In the genomic region with DNA sequence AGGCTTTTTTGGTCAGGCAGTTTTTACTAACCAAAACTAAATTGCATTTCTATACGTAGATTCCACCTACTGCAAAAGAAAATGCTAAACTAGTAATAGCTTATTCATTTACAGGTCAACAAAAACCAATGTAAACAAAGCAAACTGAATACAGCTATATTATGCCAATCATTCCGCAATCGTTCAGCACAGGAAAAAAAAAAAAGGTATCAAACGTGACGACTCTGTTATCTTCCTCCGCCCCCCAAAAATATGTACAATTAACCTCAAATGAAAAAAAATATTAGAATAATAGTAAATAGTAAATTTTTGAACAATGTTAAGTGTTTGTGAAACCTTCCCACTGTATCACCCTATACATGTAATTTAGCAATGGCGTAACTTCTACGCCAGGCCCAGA, we compare ENCODE assay signal across 8 mouse cellular contexts. TPM values are rescaled to one million over a fixed set of nuclear protein-coding genes. Genes with fewer than 3 reads are reported as not detected.
A peak's percentile ranks its signal among the peaks of the same experiment; 100 is the strongest.
DNase-seq lines count a peak whose midpoint lies in the region; ATAC-seq and TF ChIP-seq lines count a peak whose summit lies in the region.

No protein-coding gene starts in this region.

- peak overlapping the region; percentile 94 for H3K4me2 ChIP-seq in heart, embryonic 16.5 days (ENCODE audit: low read depth, low read length)
- H3K4me2 ChIP-seq in hindbrain, embryonic 12.5 days (replicated peaks), result peak overlapping the region; percentile 72
- H3K4me2 ChIP-seq in midbrain, embryonic 12.5 days (replicated peaks), result peak overlapping the region; percentile 95

- WGBS in heart, embryonic 16.5 days, result 17% methylated on average over 8 of the region's 8 CpGs
- 18% methylated on average over 8 of the region's 8 CpGs for WGBS in hindbrain, embryonic 12.5 days
- WGBS in midbrain, embryonic 12.5 days, result 20% methylated on average over 8 of the region's 8 CpGs

- peaks cover 19% of the 10 kb centered on the region for H3K4me1 ChIP-seq in heart, embryonic 16.5 days (ENCODE audit: control insufficient read depth, insufficient read depth, low read length)
- H3K4me1 ChIP-seq in MEL (ENCODE audit: control insufficient read depth in 1 of 2, insufficient read depth in 2 of 2, low read length in 2 of 2), result peaks cover 17% of the 10 kb centered on the region in 2 experiments
- H3K4me1 ChIP-seq in hindbrain, embryonic 12.5 days, result peaks cover 30% of the 10 kb centered on the region
- peaks cover 32% of the 10 kb centered on the region for H3K4me1 ChIP-seq in midbrain, embryonic 12.5 days

- H3K27me3 ChIP-seq in heart, embryonic 16.5 days (ENCODE audit: control insufficient read depth, insufficient read depth, low read length), result no peaks in the 10 kb centered on the region
- H3K27me3 ChIP-seq in MEL (ENCODE audit: control insufficient read depth in 1 of 2, insufficient read depth in 2 of 2, low read length in 2 of 2), result no peaks in the 10 kb centered on the region
- no peaks in the 10 kb centered on the region for H3K27me3 ChIP-seq in hindbrain, embryonic 12.5 days
- H3K27me3 ChIP-seq in midbrain, embryonic 12.5 days, result no peaks in the 10 kb centered on the region

- no peak for TF ChIP-seq EP300 in MEL (IDR thresholded peaks at IDR 0.05; ENCODE audit: low read depth in 1 of 2, low read length in 2 of 2)

- no peak for ATAC-seq in heart, embryonic 16.5 days (replicated peaks; ENCODE audit: extremely low read depth, insufficient read depth, low FRiP score)
- ATAC-seq in hindbrain, embryonic 12.5 days (ENCODE audit: low FRiP score), result no peak
- ATAC-seq in midbrain, embryonic 12.5 days (ENCODE audit: low FRiP score, low read depth), result no peak

- no peaks in the 10 kb centered on the region for H3K9me3 ChIP-seq in heart, embryonic 16.5 days (replicated peaks; ENCODE audit: control insufficient read depth, low read length)
- no peaks in the 10 kb centered on the region for H3K9me3 ChIP-seq in MEL (replicated peaks; ENCODE audit: insufficient read depth, low read length)
- H3K9me3 ChIP-seq in hindbrain, embryonic 12.5 days (replicated peaks), result no peaks in the 10 kb centered on the region
- H3K9me3 ChIP-seq in midbrain, embryonic 12.5 days, result no peaks in the 10 kb centered on the region

- no peak for DNase-seq in heart, adult 11 months
- DNase-seq in MEL (ENCODE audit: low read depth, low spot score), result no peak
- DNase-seq in left cerebral cortex, adult 18-20 months (ENCODE audit: low spot score in 2 of 2), result no peak
- no peak for DNase-seq in layer of hippocampus, adult 8-10 months (ENCODE audit: low spot score in 2 of 2)
- DNase-seq in right cerebral cortex, postnatal 36 days (ENCODE audit: low spot score in 2 of 2), result no peak

- H3K27ac ChIP-seq in heart, embryonic 16.5 days (ENCODE audit: low read length), result no peak overlapping the region
- H3K27ac ChIP-seq in MEL (ENCODE audit: control insufficient read depth, low read depth, low read length), result peak overlapping the region; percentile 93
- 0 out of 2 replicates have a peak overlapping the region, but pooled peaks have one; percentile 97 for H3K27ac ChIP-seq in hindbrain, embryonic 12.5 days
- H3K27ac ChIP-seq in midbrain, embryonic 12.5 days (replicated peaks), result no peak overlapping the region

- H3K36me3 ChIP-seq in heart, embryonic 16.5 days (ENCODE audit: control insufficient read depth, insufficient read depth), result no peaks in the 10 kb centered on the region; the same call in 1 of the 2 replicates
- H3K36me3 ChIP-seq in MEL (ENCODE audit: control insufficient read depth in 1 of 2, insufficient read depth in 2 of 2, low read length in 2 of 2), result peaks cover 4 to 49% of the 10 kb centered on the region in 2 experiments; a peak in 3 of 4 replicates
- no peaks in the 10 kb centered on the region for H3K36me3 ChIP-seq in hindbrain, embryonic 12.5 days
- H3K36me3 ChIP-seq in midbrain, embryonic 12.5 days, result no peaks in the 10 kb centered on the region

- TF ChIP-seq RAD21 in MEL (IDR thresholded peaks at IDR 0.05; ENCODE audit: low read depth, low read length), result no peak

- H3K4me3 ChIP-seq in heart, embryonic 16.5 days (ENCODE audit: low read length), result peak overlapping the region; percentile 86
- peak overlapping the region; percentile 73 to 85 for H3K4me3 ChIP-seq in MEL (ENCODE audit: control insufficient read depth in 1 of 2, insufficient read depth in 1 of 2, low read depth in 2 of 2, low read length in 2 of 2)
- peak overlapping the region; percentile 99 for H3K4me3 ChIP-seq in hindbrain, embryonic 12.5 days
- peak overlapping the region; percentile 98 for H3K4me3 ChIP-seq in midbrain, embryonic 12.5 days

- H3K79me2 ChIP-seq in MEL (ENCODE audit: control insufficient read depth, insufficient read depth, low read length, poor library complexity), result peaks cover 63% of the 10 kb centered on the region

- peak overlapping the region; percentile 93 for H3K9ac ChIP-seq in heart, embryonic 16.5 days (ENCODE audit: low read length)
- H3K9ac ChIP-seq in MEL (ENCODE audit: control insufficient read depth, low read depth, low read length, poor library complexity, severe bottlenecking), result peak overlapping the region; percentile 99
- peak overlapping the region; percentile 95 for H3K9ac ChIP-seq in hindbrain, embryonic 12.5 days
- H3K9ac ChIP-seq in midbrain, embryonic 12.5 days (replicated peaks), result peak overlapping the region; percentile 87

- TF ChIP-seq POLR2A in MEL (IDR thresholded peaks at IDR 0.05; ENCODE audit: control insufficient read depth in 1 of 2, insufficient read depth in 1 of 2, low read depth in 1 of 2, low read length in 2 of 2, poor library complexity in 1 of 2), result no peak

- TF ChIP-seq CTCF in MEL (IDR thresholded peaks at IDR 0.05 in 2 of 3, conservative IDR thresholded peaks at IDR 0.05 in 1 of 3; ENCODE audit: control insufficient read depth in 1 of 3, insufficient read depth in 1 of 3, low read depth in 2 of 3, low read length in 3 of 3, poor library complexity in 1 of 3, severe bottlenecking in 1 of 3), result no peak

TF ChIP-seq in MEL, 35 proteins besides CTCF, POLR2A, EP300 and RAD21:
- TF ChIP-seq BHLHE40 (IDR thresholded peaks at IDR 0.05; ENCODE audit: borderline replicate concordance, low read depth, low read length) (peak; percentile 75), KAT2A (conservative IDR thresholded peaks at IDR 0.05; ENCODE audit: low read depth, low read length) (no peak), UBTF (IDR thresholded peaks at IDR 0.05; ENCODE audit: borderline replicate concordance, insufficient read depth, low read depth, low read length) (no peak), ZNF384 (IDR thresholded peaks at IDR 0.05; ENCODE audit: low read depth, low read length) (peak; percentile 74)

RNA-seq across cellular contexts. Expression of a gene that starts 1.6 kb away (rescaled TPM):
- 12.1 and 13.4 TPM in 2 replicates for polyA plus RNA-seq in heart, embryonic 16.5 days (2015; fragmentation: Nextera tagmentation; extraction: Ambion mirVana)
- 50.5 and 55.1 TPM in 2 replicates for total RNA-seq in MEL (2012; rRNA removed)
- polyA plus RNA-seq in MEL (2012; ENCODE audit: insufficient read depth in 1 of 2, insufficient read length in 2 of 2, low read depth in 1 of 2, low replicate concordance in 2 of 2, missing spikeins in 1 of 2), result 10 to 100 TPM; 38.2 to 99.4 TPM
- polyA plus RNA-seq in hindbrain, embryonic 12.5 days (2016; fragmentation: Nextera tagmentation; extraction: Ambion mirVana), result 55.7 and 60.4 TPM in 2 replicates
- polyA plus RNA-seq in midbrain, embryonic 12.5 days (2016; fragmentation: Nextera tagmentation; extraction: Ambion mirVana), result 61.5 and 67.9 TPM in 2 replicates
- total RNA-seq in left cerebral cortex, adult 18-20 months (2021), result 100 to 1,000 TPM; 109 to 114 TPM
- 10 to 100 TPM; 85.8 to 99.0 (median 90.4) TPM for total RNA-seq in layer of hippocampus, adult 8-10 months (2022)

RNA-seq across cellular contexts. Expression of a gene that starts 28.5 kb away (rescaled TPM):
- 15.9 and 16.3 TPM in 2 replicates for polyA plus RNA-seq in heart, embryonic 16.5 days (2015; fragmentation: Nextera tagmentation; extraction: Ambion mirVana)
- total RNA-seq in MEL (2012; rRNA removed), result 26.5 and 29.4 TPM in 2 replicates
- polyA plus RNA-seq in MEL (2012; ENCODE audit: insufficient read depth in 1 of 2, insufficient read length in 2 of 2, low read depth in 1 of 2, low replicate concordance in 2 of 2, missing spikeins in 1 of 2), result 10 to 100 TPM in 1 of 2 experiments, not detected in 1; 52.1 TPM
- polyA plus RNA-seq in hindbrain, embryonic 12.5 days (2016; fragmentation: Nextera tagmentation; extraction: Ambion mirVana), result 8.6 and 8.8 TPM in 2 replicates
- 8.2 and 8.9 TPM in 2 replicates for polyA plus RNA-seq in midbrain, embryonic 12.5 days (2016; fragmentation: Nextera tagmentation; extraction: Ambion mirVana)
- total RNA-seq in left cerebral cortex, adult 18-20 months (2021), result 10 to 100 TPM; 10.8 to 14.6 TPM
- 10 to 100 TPM; 10.2 to 16.0 (median 14.8) TPM for total RNA-seq in layer of hippocampus, adult 8-10 months (2022)

RNA-seq across cellular contexts. Expression of a gene that starts 47.8 kb away (rescaled TPM):
- polyA plus RNA-seq in heart, embryonic 16.5 days (2015; fragmentation: Nextera tagmentation; extraction: Ambion mirVana), result 3.4 and 4.2 TPM in 2 replicates
- total RNA-seq in MEL (2012; rRNA removed), result 0.62 and 1.0 TPM in 2 replicates
- 1 to 10 TPM in 1 of 2 experiments, not detected in 1; 4.6 TPM for polyA plus RNA-seq in MEL (2012; ENCODE audit: insufficient read depth in 1 of 2, insufficient read length in 2 of 2, low read depth in 1 of 2, low replicate concordance in 2 of 2, missing spikeins in 1 of 2)
- 11.8 and 12.5 TPM in 2 replicates for polyA plus RNA-seq in hindbrain, embryonic 12.5 days (2016; fragmentation: Nextera tagmentation; extraction: Ambion mirVana)
- polyA plus RNA-seq in midbrain, embryonic 12.5 days (2016; fragmentation: Nextera tagmentation; extraction: Ambion mirVana), result 2.5 and 3.6 TPM in 2 replicates
- total RNA-seq in left cerebral cortex, adult 18-20 months (2021), result not detected
- 1 to 10 TPM; 1.2 to 3.0 (median 2.1) TPM for total RNA-seq in layer of hippocampus, adult 8-10 months (2022)

Comparison
In these comparisons a context has a peak if more than half of its experiments do, and no peak if none do; other contexts are left out.
1. H3K27ac ChIP-seq: peak in MEL (single experiment) and hindbrain, embryonic 12.5 days (single experiment); none in heart, embryonic 16.5 days (single experiment) and midbrain, embryonic 12.5 days (single experiment).
2. Peak in every context shown above with its lines, with median percentiles within 50 percentile points of each other: H3K4me2 ChIP-seq, H3K4me3 ChIP-seq and H3K9ac ChIP-seq.